Mouse (Mus musculus): ENCODE data around the gene 9130213A22Rik.

Gene 9130213A22Rik

GRCm38 (mm10) chr11:69122336-69122951 is at the start of gene 9130213A22Rik:
9130213A22Rik (minus strand) TSS chr11:69122589.
- CTCF ChIA-PET, result interaction anchor here (0.5 to 3.1 kb wide), 8 partner anchors 29 to 120 kb away, joined by 3 to 28 read pairs (median 5); partner anchors contain the start of gene Tmem107

DNA sequence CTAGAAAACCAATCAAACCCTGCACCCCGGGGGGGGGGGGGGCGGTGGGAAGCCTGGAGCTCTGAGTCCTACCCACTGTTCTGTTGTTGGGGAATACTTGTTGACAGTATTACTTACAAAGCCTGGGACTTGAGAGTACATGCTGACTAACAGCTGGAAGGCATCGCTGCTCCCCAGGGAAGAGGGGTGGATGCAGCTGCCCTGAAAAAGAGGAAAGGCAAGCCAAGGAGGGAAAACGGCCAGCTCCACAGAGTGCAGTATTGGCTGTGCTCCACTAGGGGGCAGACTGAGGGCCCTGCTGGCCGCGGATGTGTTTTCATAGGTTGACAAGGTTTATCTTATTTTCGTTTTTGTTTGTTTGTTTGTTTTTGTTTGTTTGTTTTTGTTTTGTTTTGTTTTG is 49.2 kb upstream of the 9130213A22Rik start:
- CTCF ChIA-PET, result interaction anchor here (0.6 kb wide), 1 partner anchor 46 kb away, joined by 3 read pairs; no protein-coding TSS in a partner anchor

- CTCF ChIA-PET, result no interaction called here
Observed at GRCm38 (mm10) chr11:69169313-69169712, 46.9 kb upstream of the 9130213A22Rik start.

- CTCF ChIA-PET, result interaction anchor here (0.8 kb wide), 1 partner anchor 99 kb away, joined by 11 read pairs; no protein-coding TSS in a partner anchor
Observed at GRCm38 (mm10) chr11:69156800-69157199, 34.4 kb upstream of the 9130213A22Rik start, which contains the start of gene Alox12b. Alox12b (plus strand) TSS chr11:69156989.

- CTCF ChIA-PET, result no interaction called here
Observed at GRCm38 (mm10) chr11:69155351-69155750, 33.0 kb upstream of the 9130213A22Rik start.

DNA sequence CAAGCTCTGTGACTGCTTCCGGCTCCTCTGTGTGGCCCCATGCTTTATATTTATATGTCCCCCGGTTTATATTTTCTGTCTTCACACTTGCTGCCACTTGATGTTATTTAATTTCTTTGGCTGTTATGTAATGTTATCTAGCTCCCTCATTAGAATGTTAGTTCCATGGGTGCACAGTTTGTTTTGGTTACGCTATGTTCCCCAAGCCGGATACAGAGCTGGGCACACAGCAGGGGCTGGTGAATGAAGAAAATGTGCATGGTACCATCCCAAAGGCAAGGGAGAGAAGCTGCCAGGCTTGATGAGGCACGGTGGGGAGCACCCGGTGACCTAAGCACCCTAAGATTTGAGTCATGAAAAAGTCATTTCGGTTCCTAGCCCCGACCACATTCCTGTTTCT is 31.4 kb upstream of the 9130213A22Rik start:
- CTCF ChIA-PET, result no interaction called here

DNA sequence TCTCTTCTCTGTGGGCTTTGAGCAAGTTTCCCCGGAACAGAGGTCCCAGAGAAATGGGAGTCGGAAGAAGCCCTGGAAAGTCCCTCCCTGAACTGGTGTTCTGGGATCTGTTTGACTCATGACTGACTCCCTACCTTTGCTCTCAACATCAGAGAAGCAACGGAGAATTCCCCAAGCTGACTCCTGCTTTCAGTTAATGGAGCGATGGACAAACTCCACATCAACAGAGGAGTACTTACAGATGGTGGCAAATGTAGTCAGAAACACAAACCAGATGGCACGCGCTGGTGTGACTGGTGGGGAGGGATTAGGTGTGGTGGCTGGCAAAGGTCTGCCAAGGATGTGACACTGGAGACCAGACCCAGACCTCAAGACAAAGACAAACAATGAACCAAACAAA is 28.6 kb upstream of the 9130213A22Rik start:
- CTCF ChIA-PET, result interaction anchor here (0.7 kb wide), 1 partner anchor 233 kb away, joined by 3 read pairs; no protein-coding TSS in a partner anchor

DNA sequence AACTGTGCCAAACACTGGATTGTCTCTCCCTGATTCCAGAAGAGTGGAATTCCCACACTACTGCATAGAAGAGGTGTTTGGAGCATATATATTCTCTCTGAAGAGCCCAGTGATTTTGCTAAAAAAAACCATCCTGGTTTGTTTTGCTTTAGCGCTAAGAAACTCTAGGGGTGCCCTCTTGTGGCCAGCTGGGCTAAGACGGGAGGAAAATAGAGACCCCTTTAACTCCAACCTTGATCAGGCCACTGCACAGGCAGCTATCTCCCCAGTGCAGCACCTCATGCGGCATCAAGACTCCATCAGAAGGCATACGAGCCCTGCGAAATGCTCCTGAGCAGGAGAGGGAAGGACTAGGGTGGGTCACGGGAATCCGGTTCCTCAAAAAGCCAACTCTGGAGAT is 28.1 kb upstream of the 9130213A22Rik start:
- CTCF ChIA-PET, result interaction anchor here (0.6 to 0.7 kb wide), 3 partner anchors 68 to 232 kb away, joined by 3 to 4 read pairs (median 3); no protein-coding TSS in a partner anchor

DNA sequence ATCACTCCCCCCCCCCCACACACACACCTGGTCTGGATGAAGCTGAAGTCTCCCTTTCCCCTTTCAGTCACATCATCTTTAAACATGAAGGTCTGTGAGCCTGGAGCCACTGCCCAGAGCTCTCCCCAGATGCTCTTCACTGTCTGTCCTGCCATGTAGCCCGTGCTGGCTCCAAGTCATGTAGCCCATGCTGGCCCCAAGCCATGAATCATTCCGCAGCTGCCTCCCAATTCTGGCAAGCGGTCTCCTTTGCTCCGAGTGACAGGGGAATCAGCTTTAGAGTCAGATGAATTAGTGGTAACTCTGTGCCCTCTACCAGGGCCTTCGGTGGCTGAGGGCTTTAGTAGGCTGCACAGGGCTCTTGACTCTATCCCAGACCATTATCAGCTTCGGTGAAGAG is 27.3 kb upstream of the 9130213A22Rik start:
- CTCF ChIA-PET, result interaction anchor here (0.6 to 0.7 kb wide), 2 partner anchors 13 to 146 kb away, joined by 7 to 10 read pairs; no protein-coding TSS in a partner anchor

DNA sequence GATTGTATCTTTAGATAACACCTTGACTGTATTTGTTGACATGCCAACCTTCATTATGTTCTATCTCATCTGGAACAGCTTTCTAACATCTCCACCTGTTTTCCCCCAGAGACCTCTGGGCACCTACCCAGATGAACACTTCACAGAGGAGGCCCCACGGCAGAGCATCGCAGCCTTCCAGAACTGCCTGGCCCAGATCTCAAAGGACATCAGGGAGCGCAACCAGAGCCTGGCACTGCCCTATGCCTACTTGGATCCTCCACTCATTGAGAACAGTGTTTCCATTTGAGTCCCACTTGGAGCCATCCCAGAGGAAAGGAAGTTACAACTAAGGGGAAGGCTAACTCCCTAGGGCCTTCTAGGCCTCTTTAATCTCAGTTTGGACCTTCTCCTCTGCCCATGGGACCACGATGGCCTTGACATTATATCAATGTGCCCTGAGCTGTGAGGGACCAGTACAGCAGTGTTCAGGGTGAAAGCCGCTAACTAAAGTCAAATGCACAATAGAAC is 26.1 kb upstream of the 9130213A22Rik start:
- CTCF ChIA-PET, result no interaction called here

- CTCF ChIA-PET, result interaction anchor here (0.8 kb wide), 1 partner anchor 104 kb away, joined by 4 read pairs; no protein-coding TSS in a partner anchor
Observed at GRCm38 (mm10) chr11:69147546-69147945, 25.2 kb upstream of the 9130213A22Rik start.

- CTCF ChIA-PET, result no interaction called here
Observed at GRCm38 (mm10) chr11:69135361-69135760, 13.0 kb upstream of the 9130213A22Rik start.

- CTCF ChIA-PET, result interaction anchor here (1.2 kb wide), 1 partner anchor 11 kb away, joined by 3 read pairs; no protein-coding TSS in a partner anchor
Observed at GRCm38 (mm10) chr11:69134622-69134968, 12.2 kb upstream of the 9130213A22Rik start.

DNA sequence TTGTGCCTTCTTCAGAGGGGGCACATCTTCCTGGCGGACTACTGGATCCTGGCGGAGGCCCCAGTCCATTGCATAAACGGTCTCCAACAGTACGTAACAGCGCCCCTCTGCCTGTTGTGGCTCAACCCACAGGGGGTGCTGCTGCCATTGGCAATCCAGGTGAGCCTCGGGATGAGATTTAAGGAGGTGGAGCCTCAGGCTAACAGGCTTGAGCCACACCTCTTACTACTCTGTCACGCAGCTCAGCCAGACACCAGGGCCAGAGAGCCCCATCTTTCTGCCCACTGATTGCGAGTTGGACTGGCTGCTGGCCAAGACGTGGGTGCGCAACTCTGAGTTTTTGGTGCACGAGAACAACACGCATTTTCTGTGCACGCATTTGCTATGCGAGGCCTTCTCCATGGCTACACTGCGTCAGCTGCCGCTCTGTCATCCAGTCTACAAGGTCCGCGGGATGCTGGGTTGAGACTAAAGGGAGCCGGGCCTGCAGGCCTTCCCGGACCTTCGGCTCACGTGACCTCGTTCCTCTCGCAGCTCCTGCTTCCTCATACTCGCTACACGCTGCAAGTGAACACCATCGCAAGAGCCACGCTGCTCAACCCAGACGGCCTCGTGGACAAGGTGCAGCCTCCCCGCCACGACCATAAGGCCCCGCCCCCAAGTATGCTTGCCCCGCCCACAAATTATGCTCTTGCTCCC is 11.7 kb upstream of the 9130213A22Rik start:
- CTCF ChIA-PET, result interaction anchor here (1.2 kb wide), 1 partner anchor 12 kb away, joined by 3 read pairs; no protein-coding TSS in a partner anchor

DNA sequence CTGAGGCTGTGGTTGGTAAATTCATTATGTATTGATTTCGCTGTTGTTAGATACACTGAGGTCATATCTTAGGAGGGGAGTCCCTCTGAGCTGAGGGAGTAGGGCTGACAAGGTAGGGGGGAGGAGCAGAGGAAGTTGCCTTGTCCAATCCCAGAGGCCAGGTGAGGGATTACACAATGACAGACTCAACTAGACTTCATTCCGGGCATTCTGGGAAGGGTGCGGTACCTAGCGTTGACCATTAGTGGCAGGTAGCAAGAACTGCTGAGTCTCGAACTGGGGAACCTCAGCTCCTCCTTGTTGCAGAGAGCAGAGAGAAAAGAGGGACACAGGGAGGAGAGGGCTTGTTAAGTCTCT is 11.2 kb upstream of the 9130213A22Rik start:
- CTCF ChIA-PET, result interaction anchor here (0.7 to 1.2 kb wide), 2 partner anchors 12 to 182 kb away, joined by 3 read pairs; no protein-coding TSS in a partner anchor

DNA sequence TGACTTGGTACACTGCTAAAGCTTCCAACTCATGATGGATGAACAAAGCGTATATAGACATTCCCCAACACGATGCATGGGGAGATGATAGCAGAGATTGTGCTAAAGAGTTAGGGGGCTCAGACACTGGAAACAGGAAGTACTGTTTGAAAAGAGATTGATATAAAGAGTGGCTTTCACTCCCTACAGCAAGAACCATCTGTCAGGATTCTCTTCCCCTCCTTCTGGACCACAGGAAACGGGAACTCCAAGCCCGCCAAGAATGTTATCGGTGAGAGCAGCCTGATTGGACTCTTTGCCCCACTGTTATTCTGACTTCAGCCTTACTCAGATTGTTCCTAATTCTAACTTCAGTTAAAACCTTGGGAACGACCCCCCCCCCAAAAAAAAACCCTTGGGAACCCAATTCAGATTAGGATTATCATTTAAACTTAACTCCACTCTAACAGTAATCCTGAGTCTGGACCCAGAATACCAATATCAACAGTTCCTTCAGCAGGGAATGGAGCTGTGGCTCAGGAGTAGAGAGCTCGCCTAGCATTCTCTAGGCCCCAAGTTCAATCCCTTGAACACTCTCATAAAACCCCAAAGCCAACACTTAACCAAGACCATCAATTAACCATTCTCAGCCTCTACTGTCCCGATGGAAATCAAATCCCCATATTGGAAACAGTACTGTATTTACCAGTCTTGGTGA is 6.2 kb upstream of the 9130213A22Rik start:
- CTCF ChIA-PET, result interaction anchor here (0.7 kb wide), 1 partner anchor 60 kb away, joined by 3 read pairs; no protein-coding TSS in a partner anchor

DNA sequence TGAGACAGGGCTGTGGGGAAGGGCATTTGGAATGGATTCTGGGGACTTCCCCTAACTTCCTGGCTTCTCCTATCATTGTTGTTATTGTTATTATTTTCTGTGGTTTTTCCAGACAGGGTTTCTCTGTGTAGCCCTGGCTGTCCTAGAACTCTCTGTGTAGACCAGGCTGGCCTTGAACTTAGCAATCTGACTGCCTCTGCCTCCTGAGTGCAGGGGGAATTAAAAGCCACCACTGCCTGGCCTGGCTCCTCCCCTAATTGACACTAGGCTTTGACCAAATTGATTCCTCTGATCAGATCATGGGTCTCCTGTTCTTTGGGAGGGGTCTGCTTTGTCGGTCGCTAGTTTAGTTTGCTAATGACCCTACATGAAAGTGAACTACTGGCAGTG is 4.3 kb upstream of the 9130213A22Rik start:
- CTCF ChIA-PET, result no interaction called here

DNA sequence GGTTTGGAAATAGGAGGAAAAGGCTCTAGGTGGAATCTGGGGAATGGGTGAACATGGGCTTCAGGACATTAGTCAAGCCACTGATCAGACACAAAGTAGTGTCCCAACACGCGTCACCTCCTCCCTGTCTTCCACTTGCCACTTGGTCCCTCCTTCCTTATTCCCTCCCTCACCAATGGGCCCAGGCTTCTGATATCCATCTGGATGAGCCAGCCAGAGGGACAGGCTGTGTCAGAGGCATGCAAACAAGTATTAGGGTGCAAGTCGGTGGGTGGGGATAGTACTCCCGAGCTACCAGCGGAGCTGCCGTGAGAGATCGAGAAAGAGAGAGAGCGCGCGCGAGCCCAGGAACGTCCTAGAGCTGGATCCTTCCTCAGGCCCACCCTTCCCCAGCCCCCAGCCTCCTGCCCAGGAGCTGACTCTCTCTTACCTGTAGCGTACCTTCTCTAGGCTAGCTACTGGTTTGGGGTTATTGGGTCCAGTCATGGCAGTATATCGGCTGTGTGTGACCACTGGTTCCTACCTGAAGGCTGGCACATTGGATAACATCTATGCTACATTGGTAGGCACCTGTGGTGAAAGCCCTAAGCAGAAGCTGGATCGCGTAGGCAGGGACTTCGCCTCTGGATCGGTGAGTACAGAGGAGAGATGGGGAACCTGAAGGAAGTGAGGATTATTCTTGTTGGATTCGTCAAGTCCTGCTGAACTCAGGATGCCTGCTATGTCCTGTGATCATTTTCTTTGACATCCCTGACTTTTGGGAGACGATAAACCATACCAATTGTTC is 3.7 kb upstream of the 9130213A22Rik start:
- CTCF ChIA-PET, result no interaction called here

- CTCF ChIA-PET, result no interaction called here
Observed at GRCm38 (mm10) chr11:69125852-69125918, 3.3 kb upstream of the 9130213A22Rik start, which contains the start of gene Aloxe3. Aloxe3 (plus strand) TSS chr11:69125896.

- CTCF ChIA-PET, result no interaction called here
Observed at GRCm38 (mm10) chr11:69125041-69125851, 2.9 kb upstream of the 9130213A22Rik start.

- CTCF ChIA-PET, result no interaction called here
Observed at GRCm38 (mm10) chr11:69124498-69124847, 2.1 kb upstream of the 9130213A22Rik start.

Measured in spleen, embryonic (tissue).